30 mouse cellular contexts compared by ENCODE assay signal in the genomic region with DNA sequence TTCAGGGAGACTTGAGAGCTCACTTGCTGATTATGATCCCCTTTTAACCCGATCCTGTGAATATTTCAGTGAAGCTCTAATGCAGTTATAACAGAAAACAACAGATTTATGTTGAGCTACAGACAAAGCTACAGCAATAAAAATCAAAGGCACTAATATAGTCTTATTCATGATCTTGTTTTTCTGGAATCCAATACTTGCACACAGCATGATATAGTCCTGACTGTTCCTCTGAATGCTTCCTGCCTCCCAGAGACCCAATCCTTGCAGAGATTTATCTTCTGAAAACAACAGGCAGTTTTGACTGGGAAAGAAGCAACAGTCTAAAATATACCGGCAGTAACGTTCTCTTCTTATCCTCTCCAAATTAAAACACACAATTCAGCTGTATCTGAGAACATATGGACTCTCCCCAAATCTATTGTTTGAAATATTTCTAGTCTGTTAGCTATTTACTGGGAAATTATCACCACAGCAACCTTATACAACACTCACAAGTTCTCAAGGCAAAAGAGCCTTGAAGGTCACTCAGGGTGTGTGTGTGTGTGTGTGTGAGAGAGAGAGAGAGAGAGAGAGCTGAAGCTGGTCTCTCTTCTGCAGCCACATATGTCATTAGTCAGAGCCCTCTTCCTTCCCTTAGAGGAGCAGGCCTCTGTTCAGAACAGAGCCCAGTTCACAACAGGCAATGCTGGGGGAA. TPM values are rescaled to one million over a fixed set of nuclear protein-coding genes. Genes with fewer than 3 reads are reported as not detected.
DNase-seq lines count a peak whose midpoint lies in the region; ATAC-seq and TF ChIP-seq lines count a peak whose summit lies in the region.
"Had no signal": no experiment of that assay in that cellular context is flagged by ENCODE, and none has a peak within 500 bp of the region (broad histone marks: within the 10 kb centered on the region; RNA-seq: fewer than 3 reads in every experiment).

No protein-coding gene starts in this region.

- intact Hi-C loops in left cerebral cortex, postnatal 4 days (cut with DNase I) = loop anchor here (5.0 kb wide), 1 partner anchor 144 kb away; no protein-coding TSS in a partner anchor

- 76% methylated on average over 3 of the region's 3 CpGs for WGBS in hindbrain, embryonic 10.5 days
- WGBS in hindbrain, embryonic 11.5 days = 84% methylated on average over 3 of the region's 3 CpGs
- WGBS in embryonic facial prominence, embryonic 14.5 days = 32% methylated on average over 3 of the region's 3 CpGs

- H3K9ac ChIP-seq in hindbrain, embryonic 11.5 days (ENCODE audit: low read depth, low read length) = no peak overlapping the region
- no peak overlapping the region; the same call in 1 of the 2 replicates for H3K9ac ChIP-seq in ES-E14 (ENCODE audit: insufficient read depth, low read depth, low read length, poor library complexity, severe bottlenecking)
- no peak overlapping the region for H3K9ac ChIP-seq in embryonic facial prominence, embryonic 14.5 days (ENCODE audit: low read depth, low read length)
- H3K9ac ChIP-seq: forebrain, embryonic 15.5 days; hindbrain, embryonic 13.5 days; limb, embryonic 15.5 days; midbrain, embryonic 12.5 days had no signal

- no peaks in the 10 kb centered on the region for H3K9me3 ChIP-seq in hindbrain, embryonic 10.5 days
- H3K9me3 ChIP-seq in hindbrain, embryonic 11.5 days (ENCODE audit: control insufficient read depth, low read length) = no peaks in the 10 kb centered on the region
- H3K9me3 ChIP-seq in ES-E14 (ENCODE audit: control insufficient read depth, insufficient read depth, low read depth, low read length) = no peaks in the 10 kb centered on the region
- no peaks in the 10 kb centered on the region for H3K9me3 ChIP-seq in embryonic facial prominence, embryonic 14.5 days (ENCODE audit: control insufficient read depth, low read length)
- H3K9me3 ChIP-seq: forebrain, embryonic 15.5 days; hindbrain, embryonic 13.5 days; limb, embryonic 15.5 days; midbrain, embryonic 12.5 days had no signal

- peaks cover 9% of the 10 kb centered on the region; the same call in 1 of the 2 replicates for H3K4me1 ChIP-seq in hindbrain, embryonic 10.5 days (replicated peaks)
- no peaks in the 10 kb centered on the region for H3K4me1 ChIP-seq in hindbrain, embryonic 11.5 days (replicated peaks; ENCODE audit: control insufficient read depth, insufficient read depth, low read length)
- H3K4me1 ChIP-seq in ES-E14 (ENCODE audit: control insufficient read depth in 2 of 2, insufficient read depth in 2 of 2, low read length in 2 of 2, poor library complexity in 1 of 2) = peaks cover 0 to 4% of the 10 kb centered on the region in 2 experiments; a peak in 3 of 4 replicates
- H3K4me1 ChIP-seq in embryonic facial prominence, embryonic 14.5 days (ENCODE audit: control insufficient read depth, insufficient read depth, low read length) = no peaks in the 10 kb centered on the region
- H3K4me1 ChIP-seq: forebrain, embryonic 15.5 days; hindbrain, embryonic 13.5 days; midbrain, embryonic 12.5 days had no signal

- no peak overlapping the region for H3K4me3 ChIP-seq in hindbrain, embryonic 10.5 days
- H3K4me3 ChIP-seq in hindbrain, embryonic 11.5 days (ENCODE audit: low read depth, low read length) = no peak overlapping the region
- no peak overlapping the region for H3K4me3 ChIP-seq in layer of hippocampus, adult 2 months
- no peak overlapping the region for H3K4me3 ChIP-seq in ES-E14 (ENCODE audit: insufficient read depth in 1 of 2, low read depth in 1 of 2, low read length in 2 of 2, poor library complexity in 1 of 2, severe bottlenecking in 1 of 2)
- no peak overlapping the region for H3K4me3 ChIP-seq in embryonic facial prominence, embryonic 14.5 days (ENCODE audit: low read depth, low read length)
- H3K4me3 ChIP-seq: erythroblast, embryonic 14.5 days; forebrain, embryonic 15.5 days; heart, adult 2 months; hindbrain, embryonic 13.5 days; limb, embryonic 15.5 days; midbrain, embryonic 12.5 days had no signal

- DNase-seq in hindbrain, embryonic 10.5 days (ENCODE audit: low spot score) = no peak
- no peak for DNase-seq in hindbrain, embryonic 11.5 days (ENCODE audit: low spot score)
- no peak for DNase-seq in layer of hippocampus, adult 2 months (ENCODE audit: low spot score in 2 of 2)
- no peak for DNase-seq in layer of hippocampus, postnatal 36 days
- DNase-seq in ES-E14 (ENCODE audit: low read depth, low spot score) = no peak
- no peak for DNase-seq in embryonic facial prominence, embryonic 14.5 days (ENCODE audit: low spot score)
- DNase-seq in c-Kit-positive CD71-positive TER-119-positive erythroid progenitor cells, embryonic 14.5 days (ENCODE audit: low spot score) = no peak
- DNase-seq in left cerebral cortex, postnatal 4 days = no peak
- DNase-seq: adrenal gland, postnatal 25 days; cerebellum, adult 11-12 months; cerebellum, postnatal 25 days; gastrocnemius, postnatal 25 days; heart, adult 2 months; right cerebral cortex, postnatal 25 days; thymus, postnatal 14 days had no signal

- no peak for TF ChIP-seq CTCF in layer of hippocampus, adult 2 months (conservative IDR thresholded peaks at IDR 0.05)

- in situ Hi-C loops in ES-E14 (cut with MboI; ENCODE audit: low sequenced_read_pairs in 2 of 2, unreplicated experiment in 2 of 2) = loop anchor here in 1 of 2 experiments (25.0 kb wide), 1 partner anchor 144 kb away; no protein-coding TSS in a partner anchor

- no peak overlapping the region for H3K4me2 ChIP-seq in hindbrain, embryonic 11.5 days (replicated peaks; ENCODE audit: low read depth, low read length)
- no peak overlapping the region for H3K4me2 ChIP-seq in embryonic facial prominence, embryonic 14.5 days (ENCODE audit: low read depth, low read length)
- H3K4me2 ChIP-seq: forebrain, embryonic 15.5 days; hindbrain, embryonic 13.5 days; limb, embryonic 15.5 days; midbrain, embryonic 12.5 days had no signal

- 0 out of 2 replicates have a peak overlapping the region, but pooled peaks have one; percentile 54 for H3K27ac ChIP-seq in hindbrain, embryonic 10.5 days
- no peak overlapping the region for H3K27ac ChIP-seq in hindbrain, embryonic 11.5 days (ENCODE audit: low read depth, low read length)
- peak overlapping the region; percentile 55 for H3K27ac ChIP-seq in layer of hippocampus, adult 2 months
- H3K27ac ChIP-seq in ES-E14 (ENCODE audit: insufficient read depth, low read depth, low read length, poor library complexity, severe bottlenecking) = no peak overlapping the region
- H3K27ac ChIP-seq in embryonic facial prominence, embryonic 14.5 days (replicated peaks; ENCODE audit: low read depth, low read length) = 0 out of 2 replicates have a peak overlapping the region, but pooled peaks have one; percentile 50
- H3K27ac ChIP-seq: forebrain, embryonic 15.5 days; heart, adult 2 months; hindbrain, embryonic 13.5 days; limb, embryonic 15.5 days; macrophage; midbrain, embryonic 12.5 days had no signal

- no peaks in the 10 kb centered on the region for H3K36me3 ChIP-seq in hindbrain, embryonic 10.5 days
- no peaks in the 10 kb centered on the region for H3K36me3 ChIP-seq in hindbrain, embryonic 11.5 days (ENCODE audit: control insufficient read depth, insufficient read depth, low read length)
- peaks cover 15% of the 10 kb centered on the region for H3K36me3 ChIP-seq in ES-E14 (ENCODE audit: control insufficient read depth, insufficient read depth, low read length, poor library complexity, severe bottlenecking)
- no peaks in the 10 kb centered on the region for H3K36me3 ChIP-seq in embryonic facial prominence, embryonic 14.5 days (ENCODE audit: control insufficient read depth, insufficient read depth, low read length)
- H3K36me3 ChIP-seq: forebrain, embryonic 15.5 days; hindbrain, embryonic 13.5 days; limb, embryonic 15.5 days; midbrain, embryonic 12.5 days had no signal

- no peaks in the 10 kb centered on the region for H3K27me3 ChIP-seq in hindbrain, embryonic 10.5 days (ENCODE audit: insufficient read depth, poor library complexity, severe bottlenecking)
- H3K27me3 ChIP-seq in hindbrain, embryonic 11.5 days (ENCODE audit: control insufficient read depth, insufficient read depth, low read length) = no peaks in the 10 kb centered on the region
- no peaks in the 10 kb centered on the region for H3K27me3 ChIP-seq in embryonic facial prominence, embryonic 14.5 days (replicated peaks; ENCODE audit: control insufficient read depth, insufficient read depth, low read length)
- H3K27me3 ChIP-seq: CH12.LX; forebrain, embryonic 15.5 days; hindbrain, embryonic 13.5 days; limb, embryonic 15.5 days; midbrain, embryonic 12.5 days had no signal

- no peak for ATAC-seq in hindbrain, embryonic 11.5 days (ENCODE audit: low FRiP score)
- no peak for ATAC-seq in embryonic facial prominence, embryonic 14.5 days (ENCODE audit: low read depth)
- ATAC-seq: forebrain, embryonic 15.5 days; inflammation-experienced regulatory T-cells, adult 6 months had no signal

TF ChIP-seq in ES-E14, 5 proteins besides CTCF, POLR2A, EP300 and RAD21:
- TF ChIP-seq ZNF384 (IDR thresholded peaks at IDR 0.05; ENCODE audit: low read depth, low read length) (no peak), MAFK (IDR thresholded peaks at IDR 0.05; ENCODE audit: insufficient read depth, low read depth, low read length) (no peak), CHD2 (IDR thresholded peaks at IDR 0.05; ENCODE audit: low read depth, low read length) (0 out of 2 replicates have a peak, but pooled peaks have one; percentile 32), HCFC1 (IDR thresholded peaks at IDR 0.05; ENCODE audit: borderline replicate concordance, insufficient read depth, low read length) (no peak), ZC3H11A (IDR thresholded peaks at IDR 0.05; ENCODE audit: borderline replicate concordance, low read depth, low read length) (0 out of 2 replicates have a peak, but pooled peaks have one; percentile 3)

RNA-seq across cellular contexts. Expression of gene L1td1, which starts 16.8 kb away (rescaled TPM):
- 0.20 TPM in 1 of 2 replicates, not detected in the other for polyA plus RNA-seq in hindbrain, embryonic 10.5 days (2016; fragmentation: Nextera tagmentation; extraction: Ambion mirVana)
- 0.68 TPM in 1 of 2 replicates, not detected in the other for polyA plus RNA-seq in hindbrain, embryonic 11.5 days (2014; fragmentation: Nextera tagmentation; extraction: Ambion mirVana)
- not detected for total RNA-seq in layer of hippocampus, adult 2 months (2021)
- not detected for total RNA-seq in layer of hippocampus, postnatal 36 days (2021)
- 234 and 286 TPM in 2 replicates for total RNA-seq in ES-E14 (2012; rRNA removed)
- polyA plus RNA-seq in embryonic facial prominence, embryonic 14.5 days (2014; fragmentation: Nextera tagmentation; extraction: Ambion mirVana) = 0.30 TPM in 1 of 2 replicates, not detected in the other
- not detected for total RNA-seq in left cerebral cortex, postnatal 4 days (2021)
- total RNA-seq: adrenal gland, postnatal 25 days; CH12.LX; gastrocnemius, postnatal 25 days; left cerebral cortex, postnatal 10 days; monocyte, adult 5-6 weeks had no signal
- polyA plus RNA-seq: erythroblast, embryonic 14.5 days; forebrain, embryonic 15.5 days; heart, adult 2 months; heart, embryonic 16.5 days; inflammation-experienced regulatory T-cells, adult 6 months; large intestine, adult 2 months; liver, embryonic 16.5 days; macrophage; neural tube, embryonic 14.5 days; spleen, adult 2 months had no signal

Comparison
In these comparisons a context has a peak if more than half of its experiments do, and no peak if none do; other contexts are left out.
1. H3K27ac ChIP-seq: peak in hindbrain, embryonic 10.5 days (single experiment), layer of hippocampus, adult 2 months (single experiment) and embryonic facial prominence, embryonic 14.5 days (single experiment); none in hindbrain, embryonic 11.5 days (single experiment) and ES-E14 (single experiment).
2. RNA of gene L1td1, which starts 16.8 kb away (total RNA-seq): 234 to 286 TPM in ES-E14; not detected in layer of hippocampus, postnatal 36 days, not detected in layer of hippocampus, adult 2 months and not detected in left cerebral cortex, postnatal 4 days; every median in the first group is over 100 times any median in the second.